Mouse (Mus musculus) liver, embryonic 15.5 days (tissue): Measurements from ENCODE around the gene Il12a. TPM values are rescaled to one million over a fixed set of nuclear protein-coding genes. Genes with fewer than 3 reads are reported as not detected.

Experiments
- ATAC-seq: fragments of 200-750 bp; cut with Nextera tagmentation; 2 replicates; pipeline ENCODE4 v1.8.0; 2017; ENCODE audit warnings: moderate number of reproducible peaks, mild to moderate bottlenecking, moderate library complexity; ENCODE audit not compliant: insufficient read depth
- H3K27ac ChIP-seq: fragments of 300-500 bp; sonication (generic); replicated peaks from 2 replicates; pipeline ENCODE4 v1.5.1; 2015; ENCODE audit warnings: mild to moderate bottlenecking, inconsistent platforms
- H3K27me3 ChIP-seq: fragments of 300-500 bp; sonication (generic); 2 replicates; pipeline ENCODE4 v1.6.1; 2015; ENCODE audit warnings: mild to moderate bottlenecking, inconsistent platforms
- H3K36me3 ChIP-seq: fragments of 300-500 bp; sonication (generic); replicated peaks from 2 replicates; pipeline ENCODE4 v1.6.1; 2015; ENCODE audit warnings: moderate library complexity, mild to moderate bottlenecking, inconsistent platforms
- H3K4me1 ChIP-seq: fragments of 300-500 bp; sonication (generic); replicated peaks from 2 replicates; pipeline ENCODE4 v1.6.1; 2015; ENCODE audit warnings: inconsistent platforms
- H3K4me2 ChIP-seq: fragments of 300-500 bp; sonication (generic); 2 replicates; pipeline ENCODE4 v1.6.1; 2015; ENCODE audit warnings: moderate library complexity, mild to moderate bottlenecking, inconsistent platforms
- H3K4me3 ChIP-seq: fragments of 300-500 bp; sonication (generic); replicated peaks from 2 replicates; pipeline ENCODE4 v1.5.1; 2015; ENCODE audit warnings: mild to moderate bottlenecking, inconsistent platforms
- H3K9ac ChIP-seq: fragments of 300-500 bp; sonication (generic); 2 replicates; pipeline ENCODE4 v1.6.1; 2015; ENCODE audit warnings: moderate library complexity, mild to moderate bottlenecking, inconsistent platforms
- H3K9me3 ChIP-seq: fragments of 300-500 bp; sonication (generic); replicated peaks from 2 replicates; pipeline ENCODE4 v1.6.1; 2016; ENCODE audit warnings: inconsistent platforms
- WGBS: fragments of 180-500 bp; shearing (Covaris S2); methylation state at CpG from one replicate; pipeline ENCODE4 v1.1.7; 2015; ENCODE audit warnings: mixed read lengths; ENCODE audit not compliant: insufficient replicate concordance; 5-methylcytosine and 5-hydroxymethylcytosine counted together
- polyA plus RNA-seq: library from polyadenylated mRNA; unstranded; fragments of >200 nt; fragmentation: Nextera tagmentation; extraction: Ambion mirVana; gene quantifications from 2 replicates; pipeline ENCODE4 v1.2.1, GENCODE M21; 2015

Gene Il12a
- 1.6 and 2.3 TPM in 2 replicates for polyA plus RNA-seq

GRCm38 (mm10) chr3:68690344-68690743 is at the start of gene Il12a:
Gene Il12a, plus strand, starts transcription at chr3:68690644.
- H3K4me3 ChIP-seq, result peak within 1 kb of the TSS; percentile 23
- H3K27ac ChIP-seq, result no peak within 1 kb of the TSS

GRCm38 (mm10) chr3:68642935-68643334 is 47.5 kb upstream of the Il12a start:
- Histone ChIP-seq H3K4me2 (no peak overlapping the region), H3K4me3 (no peak overlapping the region), H3K27me3 (no peaks in the 10 kb centered on the region), H3K9ac (no peak overlapping the region), H3K9me3 (no peaks in the 10 kb centered on the region), H3K27ac (no peak overlapping the region), H3K4me1 (no peaks in the 10 kb centered on the region), H3K36me3 (no peaks in the 10 kb centered on the region)
- WGBS, result 49% methylated on average over 7 of the region's 7 CpGs
- ATAC-seq, result no peak

More at GRCm38 (mm10) chr3:68690344-68690743, at the start of gene Il12a:
- H3K4me1 ChIP-seq, result no peaks in the 10 kb centered on the region
- WGBS, result 72% methylated on average over 4 of the region's 4 CpGs
- H3K4me2 ChIP-seq, result peak within 1 kb of the TSS; percentile 43
- H3K9me3 ChIP-seq, result no peaks in the 10 kb centered on the region
- ATAC-seq, result no peak
- no peak within 1 kb of the TSS for H3K9ac ChIP-seq
- H3K36me3 ChIP-seq, result no peaks in the 10 kb centered on the region
- H3K27me3 ChIP-seq, result peaks cover 21% of the 10 kb centered on the region

GRCm38 (mm10) chr3:68646387-68647130 is 43.9 kb upstream of the Il12a start:
- Histone ChIP-seq H3K4me1 (no peaks in the 10 kb centered on the region), H3K4me2 (no peak overlapping the region), H3K9me3 (no peaks in the 10 kb centered on the region), H3K36me3 (no peaks in the 10 kb centered on the region), H3K9ac (no peak overlapping the region), H3K4me3 (no peak overlapping the region), H3K27ac (no peak overlapping the region), H3K27me3 (no peaks in the 10 kb centered on the region)
- ATAC-seq, result no peak
- 42% methylated on average over 6 of the region's 6 CpGs for WGBS

DNA sequence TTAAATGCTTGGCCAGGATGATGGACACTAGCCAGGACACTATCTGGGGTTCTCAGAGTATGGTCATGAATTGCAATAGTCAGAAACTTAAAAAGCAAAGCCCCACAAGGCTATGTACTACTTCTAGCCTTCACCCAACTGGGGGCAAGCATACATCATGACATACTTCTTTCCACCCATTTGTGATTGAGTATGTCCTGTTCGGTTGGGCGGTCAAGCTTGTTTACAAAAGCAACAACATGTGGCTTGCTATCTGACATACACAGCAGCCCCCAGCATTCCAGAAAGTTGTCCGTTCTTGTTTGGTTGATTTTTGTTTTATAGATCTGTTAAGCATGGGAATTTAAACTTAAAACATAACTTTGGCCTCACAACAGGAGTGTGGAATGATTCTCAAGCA is 43.2 kb upstream of the Il12a start:
- H3K9ac ChIP-seq, result no peak overlapping the region
- WGBS, result 69% methylated on average over 3 of the region's 3 CpGs
- ATAC-seq, result no peak

GRCm38 (mm10) chr3:68650251-68650650 is 40.2 kb upstream of the Il12a start:
- Histone ChIP-seq H3K4me1 (no peaks in the 10 kb centered on the region), H3K36me3 (no peaks in the 10 kb centered on the region), H3K4me2 (no peak overlapping the region), H3K27me3 (no peaks in the 10 kb centered on the region), H3K4me3 (no peak overlapping the region), H3K9me3 (no peaks in the 10 kb centered on the region), H3K9ac (no peak overlapping the region), H3K27ac (no peak overlapping the region)
- ATAC-seq, result no peak
- WGBS, result 67% methylated on average over 3 of the region's 3 CpGs

More for the DNA sequence above, 43.2 kb upstream of the Il12a start:
- H3K4me1 ChIP-seq, result no peaks in the 10 kb centered on the region
- H3K36me3 ChIP-seq, result no peaks in the 10 kb centered on the region
- no peak overlapping the region for H3K4me2 ChIP-seq
- no peaks in the 10 kb centered on the region for H3K27me3 ChIP-seq
- H3K9me3 ChIP-seq, result no peaks in the 10 kb centered on the region
- H3K4me3 ChIP-seq, result no peak overlapping the region
- no peak overlapping the region for H3K27ac ChIP-seq

DNA sequence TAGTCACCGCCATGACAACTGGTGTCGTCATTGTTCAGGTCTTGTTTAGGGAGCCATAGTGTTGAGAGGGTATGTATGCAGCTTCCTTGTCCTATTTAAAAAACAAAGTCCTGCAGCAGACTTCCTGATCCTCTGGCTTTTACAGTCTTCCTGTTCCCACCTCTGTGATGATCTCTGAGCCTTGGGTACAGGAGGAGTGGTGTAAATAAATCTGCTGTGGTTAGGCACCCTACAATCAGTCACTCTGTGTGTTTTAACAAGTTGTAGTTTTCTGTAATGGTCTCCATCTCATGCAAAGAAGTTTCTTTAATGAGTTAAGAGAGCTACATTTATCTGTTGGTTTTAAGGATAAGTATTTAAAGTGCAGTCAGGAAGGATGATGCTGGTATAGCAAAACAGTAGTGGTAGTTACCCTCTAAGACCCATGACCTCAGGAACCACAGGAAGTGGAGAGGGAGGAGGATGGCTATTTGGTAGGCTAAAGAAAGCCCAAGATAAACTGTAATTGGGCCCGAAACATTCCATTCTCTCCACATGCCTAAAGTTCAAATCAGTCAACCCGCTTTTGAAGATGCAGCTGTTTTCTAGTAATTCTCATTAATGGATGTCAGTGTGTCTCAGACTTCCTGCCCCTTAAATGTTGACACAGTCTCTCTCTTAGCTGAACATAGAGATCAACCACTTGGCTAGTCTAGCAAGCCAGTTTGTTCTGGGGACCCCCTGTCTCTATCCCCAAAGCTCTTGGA is 33.7 kb upstream of the Il12a start:
- Histone ChIP-seq H3K9me3 (no peaks in the 10 kb centered on the region), H3K36me3 (no peaks in the 10 kb centered on the region), H3K27ac (no peak overlapping the region), H3K4me3 (no peak overlapping the region), H3K9ac (no peak overlapping the region), H3K4me1 (peaks cover 3% of the 10 kb centered on the region; the same call in 1 of the 2 replicates), H3K27me3 (no peaks in the 10 kb centered on the region), H3K4me2 (no peak overlapping the region)
- ATAC-seq, result no peak
- WGBS, result 47% methylated on average over 4 of the region's 4 CpGs

DNA sequence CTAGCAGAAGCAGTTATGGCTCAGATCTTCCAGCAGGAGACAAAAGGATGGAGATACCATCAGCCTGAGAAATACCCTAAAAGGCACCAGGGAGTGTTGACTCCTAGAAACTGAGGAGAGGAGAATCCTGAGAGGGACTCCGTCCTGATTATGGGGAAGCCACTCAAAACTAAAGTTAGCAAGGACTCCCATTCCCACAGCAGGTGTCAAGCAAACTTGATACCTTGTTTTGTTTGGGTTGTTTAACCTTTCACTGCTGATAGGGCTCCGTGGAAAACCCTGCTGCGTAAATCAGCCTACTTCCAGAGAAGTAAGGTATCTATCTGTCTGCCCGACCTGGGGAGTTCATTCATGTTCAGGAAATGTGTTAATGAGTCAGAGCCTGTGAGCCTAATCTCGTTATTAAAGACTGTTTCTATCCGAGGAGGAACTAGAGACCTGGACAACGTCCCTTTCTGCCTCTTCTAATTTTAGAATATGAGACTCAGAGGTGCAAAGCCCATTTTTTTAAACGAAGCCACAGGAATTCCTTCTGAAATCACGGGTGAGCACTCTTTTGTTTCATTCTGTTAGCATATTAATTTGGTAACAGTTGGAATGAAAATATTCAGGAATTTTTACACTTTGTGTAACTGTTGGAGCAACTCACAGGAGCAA is 32.7 kb upstream of the Il12a start:
- no peak overlapping the region for H3K27ac ChIP-seq
- no peak for ATAC-seq
- H3K36me3 ChIP-seq, result no peaks in the 10 kb centered on the region
- no peak overlapping the region for H3K9ac ChIP-seq
- no peak overlapping the region for H3K4me2 ChIP-seq
- peaks cover 3% of the 10 kb centered on the region; the same call in 1 of the 2 replicates for H3K4me1 ChIP-seq
- no peaks in the 10 kb centered on the region for H3K9me3 ChIP-seq
- no peaks in the 10 kb centered on the region for H3K27me3 ChIP-seq
- no peak overlapping the region for H3K4me3 ChIP-seq
- WGBS, result 10% methylated on average over 9 of the region's 9 CpGs

DNA sequence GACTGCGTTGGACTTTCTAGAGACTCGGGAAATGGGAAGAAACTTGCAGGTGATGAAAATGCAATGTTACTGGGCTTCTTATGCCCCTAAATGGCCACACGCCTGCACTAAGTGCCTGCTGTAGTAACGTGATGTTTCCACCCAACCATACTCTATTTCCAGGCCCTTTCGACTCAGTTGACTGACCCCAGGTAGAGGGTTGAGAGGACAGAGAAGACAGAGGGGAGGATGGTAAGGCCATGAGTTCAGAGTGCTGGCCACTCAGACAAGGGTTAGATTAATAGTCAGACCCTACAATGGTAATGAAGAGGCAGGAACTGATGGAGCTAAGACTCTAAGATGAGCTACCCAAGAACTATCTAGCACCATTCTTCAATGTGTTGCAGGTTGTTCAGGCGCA is 30.4 kb upstream of the Il12a start:
- ATAC-seq, result no peak
- Histone ChIP-seq H3K4me1 (peaks cover 3% of the 10 kb centered on the region; the same call in 1 of the 2 replicates), H3K4me2 (no peak overlapping the region), H3K36me3 (no peaks in the 10 kb centered on the region), H3K9me3 (no peaks in the 10 kb centered on the region), H3K27me3 (no peaks in the 10 kb centered on the region), H3K9ac (no peak overlapping the region), H3K27ac (no peak overlapping the region), H3K4me3 (no peak overlapping the region)
- WGBS, result 67% methylated on average over 6 of the region's 6 CpGs

DNA sequence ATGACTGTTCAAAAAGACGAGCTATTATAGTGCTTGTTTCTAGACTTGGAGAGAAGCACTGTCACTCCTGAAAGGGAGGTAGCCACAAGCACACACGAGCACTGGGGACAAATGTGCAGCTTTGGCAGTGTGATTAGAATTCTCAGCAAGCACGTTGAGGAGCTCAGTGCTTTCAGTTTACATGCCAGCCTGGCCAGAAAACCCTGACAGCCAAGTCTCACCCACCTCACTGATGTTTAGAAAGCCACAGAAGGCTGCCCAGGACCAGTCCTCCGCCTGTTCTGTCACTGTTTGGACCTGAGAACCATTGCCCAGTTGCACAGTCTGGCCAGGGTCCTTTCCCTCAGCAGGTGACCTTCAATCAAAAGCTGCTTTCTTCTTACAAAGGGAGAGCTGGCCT is 29.9 kb upstream of the Il12a start:
- no peak overlapping the region for H3K4me3 ChIP-seq
- peaks cover 3% of the 10 kb centered on the region; the same call in 1 of the 2 replicates for H3K4me1 ChIP-seq
- no peak overlapping the region for H3K27ac ChIP-seq
- 41% methylated on average over 4 of the region's 4 CpGs for WGBS
- H3K9ac ChIP-seq, result no peak overlapping the region
- no peaks in the 10 kb centered on the region for H3K9me3 ChIP-seq
- H3K4me2 ChIP-seq, result no peak overlapping the region
- H3K36me3 ChIP-seq, result no peaks in the 10 kb centered on the region
- ATAC-seq, result no peak
- H3K27me3 ChIP-seq, result no peaks in the 10 kb centered on the region

DNA sequence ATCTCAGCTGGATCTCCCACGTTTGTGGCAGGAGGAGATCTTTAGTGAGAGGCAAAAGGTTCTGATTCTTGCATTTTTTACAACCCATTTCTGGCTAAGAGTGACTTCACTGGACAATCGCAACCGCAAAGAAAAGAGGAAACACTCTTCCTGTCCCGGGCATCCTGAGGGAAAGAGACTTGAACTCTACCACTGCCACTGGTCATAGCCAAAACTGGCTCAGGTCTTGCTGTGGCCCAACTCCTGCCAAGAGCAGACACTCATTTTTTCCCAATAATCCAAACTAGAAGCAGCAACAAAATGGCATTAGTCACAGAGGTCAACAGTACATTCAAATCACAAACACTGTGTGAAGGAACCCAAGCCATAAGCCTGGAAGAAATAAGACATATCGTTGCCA is 28.1 kb upstream of the Il12a start:
- Histone ChIP-seq H3K27ac (no peak overlapping the region), H3K4me3 (no peak overlapping the region), H3K9me3 (no peaks in the 10 kb centered on the region), H3K9ac (no peak overlapping the region), H3K27me3 (no peaks in the 10 kb centered on the region), H3K4me1 (peaks cover 3% of the 10 kb centered on the region; the same call in 1 of the 2 replicates), H3K4me2 (no peak overlapping the region), H3K36me3 (no peaks in the 10 kb centered on the region)
- ATAC-seq, result no peak
- WGBS, result 24% methylated on average over 5 of the region's 5 CpGs

GRCm38 (mm10) chr3:68664337-68664736 is 26.1 kb upstream of the Il12a start:
- no peak overlapping the region for H3K4me3 ChIP-seq
- H3K4me1 ChIP-seq, result peaks cover under 1% of the 10 kb centered on the region; the same call in 1 of the 2 replicates
- H3K36me3 ChIP-seq, result no peaks in the 10 kb centered on the region
- no peak overlapping the region for H3K4me2 ChIP-seq
- 75% methylated on average over 6 of the region's 6 CpGs for WGBS
- H3K9me3 ChIP-seq, result no peaks in the 10 kb centered on the region
- H3K27ac ChIP-seq, result no peak overlapping the region
- no peak for ATAC-seq
- H3K9ac ChIP-seq, result no peak overlapping the region
- no peaks in the 10 kb centered on the region for H3K27me3 ChIP-seq
